ENCODE assay signal across 23 mouse cellular contexts in genomic region chr3:95373208-95373607, GRCm38 (mm10). TPM values are rescaled to one million over a fixed set of nuclear protein-coding genes. Genes with fewer than 3 reads are reported as not detected.
"Had no signal": no experiment of that assay in that cellular context is flagged by ENCODE, and none has a peak within 500 bp of the region (broad histone marks: within the 10 kb centered on the region; RNA-seq: fewer than 3 reads in every experiment).

No protein-coding gene starts in this region.

- H3K36me3 ChIP-seq: neural tube, embryonic 13.5 days; neural tube, embryonic 15.5 days; stomach, embryonic 15.5 days had no signal

- H3K9me3 ChIP-seq: stomach, embryonic 15.5 days had no signal

- H3K27me3 ChIP-seq: neural tube, embryonic 13.5 days; neural tube, embryonic 15.5 days; stomach, embryonic 15.5 days had no signal

- H3K27ac ChIP-seq: neural tube, embryonic 13.5 days; neural tube, embryonic 15.5 days; stomach, embryonic 15.5 days; stomach, postnatal 0 days had no signal

- DNase-seq: retina, postnatal 1 day; right cerebral cortex, adult 18-20 months; right cerebral cortex, postnatal 14 days; right cerebral cortex, postnatal 25 days; right cerebral cortex, postnatal 4 days; spleen, adult 18-20 months; thymus, adult 18-20 months; thymus, adult 2 months; thymus, postnatal 14 days; thymus, postnatal 25 days; thymus, postnatal 36 days; thymus, postnatal 4 days had no signal

- H3K4me1 ChIP-seq: neural tube, embryonic 13.5 days; neural tube, embryonic 15.5 days; stomach, embryonic 15.5 days had no signal

- H3K4me3 ChIP-seq: neural tube, embryonic 13.5 days; neural tube, embryonic 15.5 days; stomach, embryonic 15.5 days had no signal

RNA-seq across cellular contexts. Expression of gene 4930558C23Rik, which starts 29.4 kb away (rescaled TPM):
- total RNA-seq: neutrophil, adult 5-6 weeks had no signal
- polyA plus RNA-seq: neural tube, embryonic 13.5 days; neural tube, embryonic 14.5 days; neural tube, embryonic 15.5 days; small intestine, adult 2 months; spleen, adult 2 months; stomach, embryonic 14.5 days; stomach, embryonic 15.5 days; thymus, adult 2 months; thymus, postnatal 0 days; urinary bladder, adult 2 months had no signal
